Mouse (Mus musculus): ENCODE results near the gene Cpne9.

- no peak for TF ChIP-seq MAFK (IDR thresholded peaks at IDR 0.05; ENCODE audit: insufficient read depth, low read depth, low read length)
- TF ChIP-seq ZC3H11A (IDR thresholded peaks at IDR 0.05; ENCODE audit: borderline replicate concordance, low read depth, low read length), result no peak
- no peak for TF ChIP-seq HCFC1 (IDR thresholded peaks at IDR 0.05; ENCODE audit: borderline replicate concordance, insufficient read depth, low read length)
Measured at GRCm38 (mm10) chr6:113272365-113272764, 9.7 kb upstream of the Cpne9 start.

Data from ES-E14 (cell line).